Mouse (Mus musculus) ES-Bruce4 (cell line): Measurements from ENCODE around the gene BC048671.

ENCODE experiments used
- CTCF ChIP-seq: IDR thresholded peaks from one replicate; pipeline ENCODE4 v1.8.1; 2011; ENCODE audit warnings: low read depth, low read length
- EP300 ChIP-seq: IDR thresholded peaks from 2 replicates; pipeline ENCODE4 v1.6.1; 2011; ENCODE audit warnings: low read depth, low read length; ENCODE audit not compliant: insufficient read depth
- POLR2A ChIP-seq: IDR thresholded peaks from one replicate; pipeline ENCODE4 v1.8.1; 2011; ENCODE audit warnings: low read length; ENCODE audit not compliant: insufficient read depth

DNA sequence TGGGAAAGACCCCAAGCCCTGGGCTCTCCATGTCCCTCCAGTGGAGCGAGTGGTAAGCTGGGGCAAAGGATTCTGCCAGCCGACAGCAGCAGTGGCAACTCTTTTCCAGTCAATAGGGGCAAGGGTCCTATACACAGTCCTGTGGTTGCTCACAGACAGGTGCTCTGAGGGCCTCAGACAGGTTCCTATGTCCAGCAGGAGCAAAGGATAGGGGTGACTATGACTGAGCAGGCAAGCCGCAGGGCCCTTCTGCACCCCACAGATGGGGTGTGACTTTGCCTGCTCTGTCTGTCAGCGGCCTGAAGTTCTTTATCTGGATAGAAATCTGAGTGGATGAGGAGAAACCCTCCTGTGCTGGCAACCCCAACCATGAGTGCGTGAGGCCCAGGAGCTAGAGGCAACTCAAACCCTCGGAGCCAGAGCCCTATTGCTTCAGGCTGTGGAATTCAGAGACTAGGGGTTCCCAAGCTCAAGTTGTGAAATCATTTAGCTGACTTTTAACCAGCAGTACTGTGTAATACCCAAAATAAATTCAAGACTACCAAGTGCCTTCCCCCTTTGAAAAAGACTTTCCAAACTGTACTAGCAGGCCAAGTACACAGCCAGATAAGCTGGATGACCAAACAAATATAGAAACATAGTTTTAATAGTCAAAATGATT lies 5.4 kb downstream of the BC048671 start:
- TF ChIP-seq POLR2A = no peak
- no peak for TF ChIP-seq CTCF
- no peak for TF ChIP-seq EP300
